Mouse (Mus musculus) lung, postnatal 25 days (tissue): ENCODE measurements at regions not wholly inside any gene's neighbourhood (a gene's known extent, or its start where the extent isn't known, plus 50 kb on each side); places are given as distances from the start of the nearest gene placed in this dataset.

ENCODE experiments used
- DNase-seq: peaks from one replicate; pipeline ENCODE4 v3.0.0; 2022; ENCODE audit warnings: low spot score

- no peak for DNase-seq
Measured at GRCm38 (mm10) chr5:51125091-51125490, 442.4 kb downstream of the Ppargc1a start.

- DNase-seq: no peak
Measured at GRCm38 (mm10) chr5:51110006-51110405, 457.5 kb downstream of the Ppargc1a start.

GRCm38 (mm10) chr5:51108737-51109136 is 458.8 kb downstream of the Ppargc1a start:
- no peak for DNase-seq

- no peak for DNase-seq
Measured at GRCm38 (mm10) chr5:51108181-51108580, 459.3 kb downstream of the Ppargc1a start.

- DNase-seq: no peak
Measured at GRCm38 (mm10) chr5:51099902-51100301, 467.6 kb downstream of the Ppargc1a start.

- DNase-seq: peak; percentile 37
Measured at GRCm38 (mm10) chr5:51072674-51073468, 494.7 kb downstream of the Ppargc1a start.

- DNase-seq: peak; percentile 9
Measured at GRCm38 (mm10) chr5:51072146-51072545, 495.4 kb downstream of the Ppargc1a start.

GRCm38 (mm10) chr5:51069668-51070067 is 497.9 kb downstream of the Ppargc1a start:
- DNase-seq: no peak

GRCm38 (mm10) chr5:51045872-51046271 is 521.7 kb downstream of the Ppargc1a start:
- DNase-seq: no peak

- no peak for DNase-seq
Measured at GRCm38 (mm10) chr5:51041541-51042217, 525.8 kb downstream of the Ppargc1a start.

GRCm38 (mm10) chr5:51040926-51041325 is 526.6 kb downstream of the Ppargc1a start:
- no peak for DNase-seq

- no peak for DNase-seq
Measured at GRCm38 (mm10) chr5:51040463-51040862, 527.1 kb downstream of the Ppargc1a start.

GRCm38 (mm10) chr5:51039713-51040178 is 527.8 kb downstream of the Ppargc1a start:
- DNase-seq: peak; percentile 1

GRCm38 (mm10) chr5:51036450-51036990 is 531.0 kb downstream of the Ppargc1a start:
- DNase-seq: no peak

GRCm38 (mm10) chr5:51028966-51029365 is 538.6 kb downstream of the Ppargc1a start:
- DNase-seq: no peak

GRCm38 (mm10) chr5:50990822-50991537 is 576.5 kb downstream of the Ppargc1a start:
- no peak for DNase-seq
